Mouse (Mus musculus) adrenal gland, postnatal 36 days (tissue): ENCODE data around the gene Tcp10a. TPM values are rescaled to one million over a fixed set of nuclear protein-coding genes. Genes with fewer than 3 reads are reported as not detected.
"Not testable (repeated sequence)": the region's sequence is repeated elsewhere in the genome, so short reads cannot be mapped to it uniquely, and the experiment has no call there.

ENCODE experiments used
- DNase-seq, 2 experiments: peaks; one replicate each; pipeline ENCODE4 v3.0.0; 2021; ENCODE audit warnings: mixed read lengths in 1 of 2
- total RNA-seq, 2 experiments: library from RNA; stranded (reverse); gene quantifications; 2 replicates each; pipeline ENCODE4 v1.2.3; 2021

Tcp10a gene
- total RNA-seq, 2 experiments from 2014 or later, result 0.13 TPM; not detected in 1

DNA sequence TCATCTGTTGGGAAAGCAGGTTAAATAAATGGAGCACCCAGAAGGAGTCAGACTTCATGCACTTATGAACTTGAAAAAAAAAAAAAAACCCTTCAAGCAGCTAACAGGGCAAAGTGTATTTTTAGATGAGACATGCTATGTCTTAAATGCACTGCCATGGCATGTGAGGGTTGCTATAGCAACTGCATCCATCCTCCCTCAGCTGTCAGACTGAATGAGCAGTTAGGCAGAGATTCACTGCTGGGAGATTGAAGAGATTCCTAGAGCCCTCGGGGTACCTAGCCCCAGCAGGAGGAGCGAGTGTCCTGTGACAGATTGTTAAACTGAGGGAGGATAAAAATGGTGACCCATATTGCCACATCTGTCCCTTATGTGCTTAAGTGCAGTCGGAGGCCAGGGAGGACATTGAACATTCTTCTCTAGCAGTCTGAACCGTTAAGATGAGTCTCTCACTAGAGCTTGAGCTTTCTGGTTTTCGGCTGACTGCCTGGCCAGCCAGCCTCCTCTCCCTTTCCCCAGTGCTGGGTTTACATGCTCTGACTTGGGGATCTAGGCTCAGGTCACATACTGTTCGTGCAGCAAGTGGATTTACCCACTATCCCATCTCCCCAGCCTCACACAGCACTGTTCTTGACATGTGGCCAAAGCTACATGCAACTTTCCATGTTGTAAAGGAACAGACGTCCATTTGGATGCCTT is 42.4 kb downstream of the Tcp10a start:
- not testable (repeated sequence) for DNase-seq

GRCm38 (mm10) chr17:7369401-7369800 is 45.0 kb downstream of the Tcp10a start:
- DNase-seq, result peak; percentile 22 to 50

GRCm38 (mm10) chr17:7371879-7372278 is 47.4 kb downstream of the Tcp10a start, which contains the start of gene Gm49630:
Gene Gm49630 (minus strand): TSS chr17:7371979.
- not testable (repeated sequence) for DNase-seq

DNA sequence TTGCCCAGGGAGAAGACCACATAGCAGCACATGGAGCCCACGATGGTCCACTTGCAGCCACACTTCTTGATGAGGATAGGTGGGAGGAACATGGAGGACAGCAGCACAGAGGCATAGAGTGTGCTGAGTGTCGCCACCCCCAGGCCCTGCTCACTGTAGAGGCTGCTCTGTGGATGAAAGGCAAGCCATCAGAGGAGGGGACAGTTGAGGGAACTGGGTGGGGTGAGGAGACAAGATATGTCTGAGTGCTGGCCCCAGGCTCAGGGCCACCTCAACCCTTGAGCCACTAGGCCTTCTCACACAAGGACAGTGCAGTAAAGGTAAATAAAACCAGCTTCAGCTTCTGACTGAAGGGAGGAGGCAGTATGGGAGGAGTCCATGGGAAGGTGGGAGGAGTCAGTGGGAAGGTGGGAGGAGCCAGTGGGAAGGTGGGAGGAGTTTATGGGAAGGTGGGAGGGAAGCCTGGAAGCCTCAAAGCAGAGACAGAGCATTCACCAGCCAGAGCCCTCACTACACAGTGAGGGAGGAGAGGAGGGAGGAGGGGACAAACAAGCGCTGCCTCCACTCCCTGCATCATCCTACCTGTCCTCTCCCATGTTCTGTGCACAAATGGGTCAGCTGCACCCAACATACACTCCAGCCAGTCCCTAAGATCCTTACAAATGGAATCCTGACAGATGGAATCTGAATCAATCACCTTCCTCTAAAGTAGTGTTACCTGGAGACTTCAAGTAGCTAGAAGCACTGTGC is 52.7 kb downstream of the Tcp10a start:
- DNase-seq, result not testable (repeated sequence)

DNA sequence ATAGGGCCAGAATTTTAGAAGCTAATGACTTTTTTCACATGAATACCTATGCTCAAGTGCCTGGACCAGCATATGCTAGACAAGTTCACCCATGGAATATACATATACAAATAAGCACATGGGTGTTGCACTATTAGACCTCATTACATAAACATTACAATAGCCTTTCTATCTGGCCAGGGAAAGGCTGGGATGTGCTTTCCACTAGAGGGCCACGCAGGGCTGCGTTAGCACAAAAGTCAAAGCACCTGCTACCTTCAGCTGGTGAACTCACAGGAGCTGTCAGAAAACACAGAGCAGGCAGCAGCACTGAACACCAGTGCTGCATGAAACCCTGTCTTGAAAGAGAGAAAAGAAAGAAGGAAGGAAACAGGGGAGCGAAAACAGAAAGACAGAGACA is 53.5 kb downstream of the Tcp10a start:
- DNase-seq, result not testable (repeated sequence)

DNA sequence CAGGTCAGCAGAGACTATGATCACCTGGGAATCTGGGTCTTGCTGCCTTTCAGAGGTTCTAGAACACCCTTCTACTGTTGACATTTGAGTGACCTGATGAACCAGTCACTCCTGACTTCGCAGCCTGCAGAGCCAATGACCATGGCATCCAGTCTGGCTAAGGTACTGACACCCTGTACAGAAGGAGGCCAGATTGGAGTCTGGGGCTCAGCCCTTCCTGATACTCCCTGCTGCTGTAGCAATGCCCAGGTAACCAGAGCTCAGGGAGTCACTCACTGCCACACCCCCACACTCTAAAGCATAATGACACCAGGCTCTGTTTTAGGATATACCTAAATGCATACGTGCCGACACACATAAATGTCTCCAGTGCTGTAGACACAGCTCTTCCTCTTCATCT is 58.3 kb downstream of the Tcp10a start:
- DNase-seq, result not testable (repeated sequence)

DNA sequence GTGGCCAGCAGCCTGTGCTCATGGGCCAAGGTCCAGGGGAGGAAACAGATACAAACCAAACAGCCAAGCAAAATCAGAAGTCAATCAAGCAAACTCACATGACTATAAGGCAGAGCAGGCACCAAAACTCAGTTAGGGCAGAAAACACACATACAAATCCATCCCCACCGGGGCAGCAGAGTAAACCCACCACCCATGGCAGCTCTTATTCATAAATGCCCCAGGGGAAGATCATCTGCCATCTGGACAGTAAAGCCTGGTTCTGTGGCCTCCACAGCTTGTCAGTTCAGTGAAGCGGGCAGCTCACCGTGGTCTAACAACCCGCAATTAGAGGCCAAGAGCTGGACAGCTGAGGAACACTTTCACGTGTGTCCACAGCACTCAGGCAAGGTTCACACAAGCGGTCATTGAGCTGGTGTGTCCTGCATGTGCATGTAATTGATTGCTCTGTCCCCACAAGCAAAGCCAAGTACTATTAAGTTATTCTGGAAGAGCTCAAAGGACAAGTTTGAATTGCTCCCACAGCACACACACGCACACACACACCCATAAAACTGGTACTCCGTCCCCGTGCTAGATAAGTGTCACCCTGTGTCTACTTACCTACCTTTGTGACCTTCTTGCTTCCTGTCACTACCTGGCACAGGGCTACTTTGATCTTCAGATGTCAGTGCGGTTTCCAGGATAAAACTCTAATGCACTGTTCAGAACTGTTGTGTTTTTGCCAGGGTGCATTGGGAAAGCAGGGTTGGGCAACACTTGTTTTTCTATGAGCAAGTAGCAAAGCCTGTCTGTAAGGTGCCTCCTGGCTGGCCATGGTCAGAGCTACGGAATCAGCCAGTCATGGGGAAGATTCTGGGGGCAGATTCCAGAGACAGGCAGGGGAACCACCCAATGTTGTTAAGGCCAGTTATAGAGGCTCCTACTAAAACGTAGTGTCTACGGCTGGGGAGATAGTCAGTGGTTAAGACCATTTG is 59.0 kb downstream of the Tcp10a start:
- DNase-seq, result not testable (repeated sequence)

DNA sequence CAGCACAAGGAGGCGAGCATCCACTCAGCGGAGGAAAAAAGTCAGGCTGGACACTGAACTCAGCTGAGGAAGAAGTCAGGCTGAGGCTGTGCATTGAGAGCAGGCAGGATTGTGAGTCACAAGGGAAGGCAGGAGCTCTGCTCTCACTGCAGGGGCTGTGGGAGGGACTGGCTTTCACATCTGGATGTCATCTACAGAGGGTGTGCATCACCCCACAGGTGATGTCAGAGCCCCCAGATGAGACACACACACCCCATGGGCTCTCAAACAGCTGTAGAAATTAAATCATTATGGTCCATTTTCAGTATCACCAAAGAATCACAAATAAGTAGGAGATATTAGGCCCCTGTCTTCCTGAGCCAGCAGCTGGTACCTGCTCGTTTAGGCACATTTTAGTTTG is 60.9 kb downstream of the Tcp10a start, which contains the start of gene Unc93a2:
Unc93a2 (minus strand) TSS at position 101 of the 400 bp plus-strand sequence.
- not testable (repeated sequence) for DNase-seq

- DNase-seq, result not testable (repeated sequence)
Observed at GRCm38 (mm10) chr17:7386016-7386415, 61.6 kb downstream of the Tcp10a start.

- DNase-seq, result not testable (repeated sequence)
Observed at GRCm38 (mm10) chr17:7388341-7388957, 64.0 kb downstream of the Tcp10a start.

DNA sequence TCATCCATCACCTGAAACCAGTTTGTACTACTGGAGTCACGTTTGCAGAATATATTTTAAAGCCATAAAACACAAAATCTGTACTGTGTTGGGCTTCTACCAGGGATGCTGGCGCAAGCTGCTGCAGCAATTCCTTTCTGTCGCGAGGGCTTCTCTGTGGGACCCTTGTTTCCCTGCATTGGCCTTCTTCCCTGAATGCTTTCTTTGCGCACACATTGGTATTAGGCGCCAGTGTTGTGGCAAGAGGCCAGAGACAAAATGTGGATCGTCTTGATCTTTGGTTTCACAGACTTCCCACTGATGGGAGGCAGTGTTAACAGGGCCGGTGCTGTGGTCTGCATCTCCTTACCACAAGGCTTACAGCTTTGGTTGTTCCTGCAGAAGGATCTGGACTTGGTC is 64.5 kb downstream of the Tcp10a start:
- not testable (repeated sequence) for DNase-seq

- peak; percentile 37 to 56 for DNase-seq
Observed at GRCm38 (mm10) chr17:7389898-7390297, 65.5 kb downstream of the Tcp10a start.

- DNase-seq, result peak; percentile 35 to 39
Observed at GRCm38 (mm10) chr17:7395116-7395515, 70.7 kb downstream of the Tcp10a start.

Other genes with a start within 250 kb of the Tcp10a start
- 10 to 100 TPM; 10.3 to 17.6 TPM for gene Rps6ka2, start 154.5 kb upstream of the Tcp10a start, total RNA-seq
- under 1 TPM in 1 of 2 experiments, not detected in 1; 0.20 TPM for gene Ttll2, start 28.1 kb downstream of the Tcp10a start, total RNA-seq
- gene Gm49630, start 47.3 kb downstream of the Tcp10a start, total RNA-seq, result not detected
- 1 to 10 TPM in 1 of 2 experiments, under 1 TPM in 1; 0.23 to 4.0 TPM for gene Unc93a2, start 60.8 kb downstream of the Tcp10a start, total RNA-seq